Mouse (Mus musculus) adrenal gland, postnatal 14 days (tissue): ENCODE data around the gene Clec2h. TPM values are rescaled to one million over a fixed set of nuclear protein-coding genes. Genes with fewer than 3 reads are reported as not detected.
"Not testable (repeated sequence)": the region's sequence is repeated elsewhere in the genome, so short reads cannot be mapped to it uniquely, and the experiment has no call there.

Experiments
- DNase-seq: peaks from one replicate; pipeline ENCODE4 v3.0.0; 2021; ENCODE audit warnings: mixed read lengths
- long read RNA-seq, 2 experiments: library from polyadenylated mRNA; stranded (forward); transcript quantifications; one replicate each; pipeline ENCODE4 v2.0.0; 2021
- total RNA-seq: library from RNA; stranded (reverse); gene quantifications from 2 replicates; pipeline ENCODE4 v1.2.3, GENCODE M21; 2021

The Clec2h gene
- total RNA-seq: 3.4 and 5.1 TPM in 2 replicates
- long read RNA-seq, experiment 1: 0 reads
- long read RNA-seq, experiment 2, partial matches to known transcripts: 0 of 3 reads
- long read RNA-seq, experiment 2, other reads (novel, unspliced or antisense): 2 of 3 reads

DNA sequence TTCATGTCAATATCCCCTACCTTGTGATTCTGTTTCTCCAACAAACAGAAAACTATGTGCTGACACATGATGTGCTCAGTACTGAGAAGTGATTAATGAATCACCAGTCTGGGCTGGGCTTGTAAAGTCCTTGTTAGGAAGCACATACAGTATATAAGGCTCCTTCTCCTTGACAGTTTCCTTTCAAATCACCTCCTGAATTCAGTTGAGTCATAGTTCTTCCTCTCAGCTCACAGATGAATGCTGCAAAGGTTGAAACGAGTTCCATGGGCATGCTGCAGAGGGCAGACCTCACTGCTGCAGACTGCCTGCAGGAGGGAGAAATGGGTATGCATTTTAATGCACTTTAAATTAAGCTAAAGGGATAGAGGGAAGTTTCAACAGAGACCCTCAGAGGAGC, at the start of gene Clec2h:
Gene Clec2h, plus strand, starts transcription at position 180 of the 400 bp plus-strand sequence.
- peak; percentile 13 for DNase-seq

DNA sequence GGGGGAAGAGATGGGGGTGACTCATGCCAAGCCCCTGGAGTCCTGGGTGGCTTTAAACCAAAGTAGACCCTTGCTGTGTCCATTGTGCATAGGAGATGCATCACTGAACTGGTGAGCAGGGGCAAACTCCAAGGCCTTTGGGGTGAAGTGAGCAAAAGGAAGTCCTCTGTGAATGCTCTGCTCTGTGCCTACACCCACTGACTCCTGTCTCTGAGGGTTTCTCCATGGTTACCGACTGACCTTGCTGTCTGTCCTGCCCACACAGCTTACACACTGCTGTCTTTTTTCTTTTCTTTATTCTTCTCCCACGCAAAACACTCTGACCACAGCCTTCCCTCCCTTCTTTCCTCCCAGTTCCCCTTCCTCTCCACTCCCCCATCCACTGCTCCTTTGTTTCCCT, 39.5 kb upstream of the Clec2h start:
- no peak for DNase-seq

DNA sequence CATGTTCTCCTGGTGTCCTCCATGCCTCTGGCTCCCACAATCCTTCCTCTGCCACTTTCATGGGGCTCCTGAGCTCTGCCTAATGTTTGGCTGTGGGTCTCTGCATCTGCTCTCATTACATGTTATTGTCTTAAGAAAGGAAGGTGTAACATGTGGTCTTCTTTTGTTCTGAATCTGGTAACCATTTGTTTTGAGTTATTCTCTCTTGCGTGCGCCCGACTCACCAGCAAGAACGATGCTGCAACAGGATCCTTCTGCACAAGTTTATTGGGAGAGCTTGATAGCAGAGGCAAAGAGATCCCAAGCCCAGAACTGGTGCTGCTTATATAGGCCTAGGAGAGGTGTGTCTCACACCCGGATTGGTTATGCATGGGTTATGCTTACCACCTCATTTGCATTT, 38.8 kb upstream of the Clec2h start, which contains the start of gene Klrb1a:
Gene Klrb1a, minus strand, starts transcription at position 101 of the 400 bp plus-strand sequence.
- not testable (repeated sequence) for DNase-seq

DNA sequence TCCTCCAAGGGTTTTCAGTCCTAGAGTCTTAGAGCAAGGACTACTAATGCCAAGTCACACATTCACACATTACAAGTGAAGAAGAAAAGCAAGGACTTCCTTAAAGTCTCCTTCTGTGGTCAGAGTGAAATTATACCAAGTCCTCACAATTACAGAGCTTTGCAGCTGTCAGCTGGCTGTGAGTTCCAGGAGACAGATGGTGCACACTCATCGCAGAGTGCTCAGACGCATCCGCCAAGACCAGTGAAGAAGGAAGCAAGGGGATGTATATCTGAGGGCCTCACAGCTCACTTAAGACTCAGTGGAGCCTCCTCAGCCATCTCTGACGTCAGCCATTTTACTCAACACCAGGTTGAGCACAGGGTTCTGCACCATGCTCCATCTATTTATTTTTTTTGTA, 37.8 kb upstream of the Clec2h start:
- DNase-seq: no peak

DNA sequence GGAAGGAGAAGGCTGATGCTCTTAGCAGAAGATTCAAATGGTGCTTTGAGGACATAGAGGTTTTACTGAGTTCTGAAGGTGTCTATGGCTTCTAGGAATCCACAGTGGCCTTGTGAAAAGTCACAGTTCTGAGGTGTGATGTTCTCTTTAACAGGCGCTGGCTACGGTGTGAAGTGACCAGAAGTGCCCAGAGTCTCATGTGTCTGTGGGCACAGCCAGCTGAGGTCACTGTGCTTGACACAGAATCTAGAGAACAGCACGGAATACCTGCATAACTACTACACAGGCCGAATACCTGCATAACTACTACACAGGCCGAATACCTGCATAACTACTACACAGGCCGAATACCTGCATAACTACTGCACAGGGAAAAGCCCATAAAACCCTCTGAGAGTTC, 36.9 kb upstream of the Clec2h start:
- DNase-seq: not testable (repeated sequence)

DNA sequence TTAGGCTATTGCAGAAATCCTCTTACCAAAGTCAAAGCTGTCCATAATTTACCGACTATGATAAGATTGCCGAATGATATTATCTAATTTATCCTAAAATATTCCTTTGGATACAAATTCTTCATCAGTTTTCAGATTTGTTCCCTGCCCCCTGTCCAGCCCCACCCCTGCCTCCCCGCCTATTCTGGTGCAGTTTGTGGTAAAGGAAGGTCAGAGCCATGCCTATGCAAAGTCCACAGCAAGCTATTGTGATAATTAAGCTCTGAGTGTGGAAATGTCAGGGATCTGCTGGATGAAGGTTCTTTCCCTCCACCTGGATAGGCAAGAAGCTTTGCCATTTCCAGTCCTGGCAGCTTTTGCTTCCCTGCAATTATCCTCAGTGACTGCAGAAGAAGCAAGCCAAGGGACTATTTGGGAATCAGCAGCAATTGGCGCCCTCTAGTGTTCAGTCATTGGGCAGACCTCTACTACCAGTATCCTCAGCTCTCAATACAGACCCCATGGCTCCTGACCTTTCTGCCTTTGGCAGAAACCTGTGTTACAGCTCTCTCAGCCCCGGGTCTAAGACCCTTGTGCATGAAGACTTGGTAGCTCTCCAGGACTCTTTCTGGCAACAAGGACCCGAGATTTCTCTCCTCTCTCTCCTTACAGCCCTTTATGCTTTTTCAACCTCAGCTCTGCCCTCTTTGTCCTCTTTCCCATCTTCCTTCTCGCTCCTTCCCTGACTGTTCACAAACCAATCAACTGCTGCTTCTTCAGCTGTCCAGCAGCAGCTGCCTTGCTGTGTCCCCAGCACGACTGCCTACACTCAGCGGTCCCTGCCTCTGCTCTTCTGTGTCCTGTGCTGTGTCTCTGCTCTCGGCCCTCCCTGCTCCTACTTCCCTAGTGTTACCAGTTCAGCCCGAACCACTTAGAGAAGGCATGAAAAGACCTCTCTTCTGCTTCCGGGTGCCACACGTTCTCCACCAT, 32.1 kb upstream of the Clec2h start:
- DNase-seq: peak; percentile 42

DNA sequence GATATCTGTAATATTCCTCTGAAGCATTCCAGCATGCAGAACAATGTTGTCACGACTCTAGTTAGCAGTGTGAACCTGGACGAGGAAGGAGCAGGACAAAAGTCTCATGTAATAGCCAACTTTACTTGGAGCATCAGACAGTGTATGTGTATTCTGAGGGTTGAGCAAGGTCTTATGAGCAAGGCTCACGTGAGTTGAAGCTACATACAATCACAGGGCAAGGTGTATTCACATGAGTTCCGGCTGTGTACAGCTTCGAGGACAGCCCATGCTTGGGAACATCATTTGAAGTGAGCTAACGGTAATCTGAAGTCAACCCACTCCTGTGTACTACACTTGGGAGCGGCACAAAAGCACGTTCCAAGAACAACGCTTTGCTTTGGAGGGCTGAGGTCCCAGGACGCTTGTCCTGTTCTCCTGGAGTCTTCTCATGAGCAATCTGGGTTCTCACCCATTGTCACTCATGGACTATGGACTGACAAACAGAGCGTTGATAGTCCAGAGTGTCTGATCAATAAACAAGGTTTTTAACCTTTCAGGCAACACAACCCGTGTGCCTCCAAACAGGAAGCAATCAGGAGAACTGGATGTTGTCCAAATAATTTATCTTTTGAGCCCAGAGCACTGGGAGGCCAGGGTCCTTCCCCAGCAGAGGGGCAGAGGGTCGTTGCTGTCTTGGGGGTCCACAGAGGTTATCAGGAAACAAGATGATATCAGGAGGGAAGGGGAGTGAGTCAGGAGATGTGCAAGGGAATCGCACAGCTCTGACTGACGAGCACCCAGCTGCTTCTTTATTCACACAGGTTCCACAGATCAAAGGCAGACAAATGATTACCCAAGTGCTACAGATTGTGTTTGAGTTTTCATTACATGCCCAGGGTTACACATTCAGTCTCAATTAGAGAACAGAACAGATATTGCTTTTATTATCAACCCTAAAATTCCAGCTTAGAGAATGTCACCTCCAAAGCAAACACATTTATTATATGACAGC, 31.0 kb upstream of the Clec2h start:
- not testable (repeated sequence) for DNase-seq

DNA sequence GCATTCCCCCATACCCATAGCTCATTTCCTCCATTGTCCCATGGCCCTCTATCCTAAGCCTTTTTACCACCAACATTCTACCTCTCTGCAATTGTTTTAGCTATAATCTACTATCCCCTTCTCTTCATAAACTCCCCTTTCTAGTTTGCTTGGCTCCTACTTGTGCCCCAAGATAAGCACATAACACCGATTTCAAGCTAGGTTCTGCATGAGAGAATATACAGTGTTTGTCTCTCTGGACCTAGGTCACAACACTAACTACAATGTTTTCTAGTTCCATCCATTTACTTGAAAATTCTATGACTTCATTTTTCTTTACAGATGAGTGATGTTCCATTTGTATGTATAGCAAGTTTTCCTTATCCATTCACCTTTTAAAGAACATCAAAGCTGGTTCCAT, 21.5 kb upstream of the Clec2h start:
- no peak for DNase-seq

DNA sequence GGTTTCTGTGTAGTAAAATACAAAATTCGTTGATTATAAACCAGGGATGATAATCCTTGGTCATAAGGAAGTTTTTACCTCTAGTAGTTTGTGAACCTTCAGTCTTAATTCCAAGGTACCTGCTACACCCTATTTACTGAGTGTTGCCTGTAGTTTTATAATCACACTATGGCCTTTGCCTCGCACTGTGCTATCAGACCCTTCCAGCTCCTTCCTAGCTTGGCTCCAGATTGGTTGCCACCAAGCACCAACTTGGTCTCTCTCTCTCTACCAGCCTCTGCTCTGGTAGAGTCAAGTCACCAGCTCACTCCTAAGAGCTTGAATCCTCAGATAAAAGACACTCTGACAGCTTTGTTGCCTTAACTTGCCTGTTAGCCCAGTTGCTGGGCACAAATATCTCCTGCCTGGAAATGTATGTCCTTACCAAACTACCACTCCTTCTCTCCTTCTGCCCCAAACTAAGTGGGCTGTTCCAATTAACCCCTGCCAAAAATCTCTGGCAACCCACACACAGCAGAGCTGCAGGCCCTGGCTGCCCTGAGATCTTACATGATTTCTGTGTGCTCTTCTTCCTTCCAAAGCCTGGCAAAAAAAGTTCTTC, 21.0 kb upstream of the Clec2h start:
- no peak for DNase-seq

DNA sequence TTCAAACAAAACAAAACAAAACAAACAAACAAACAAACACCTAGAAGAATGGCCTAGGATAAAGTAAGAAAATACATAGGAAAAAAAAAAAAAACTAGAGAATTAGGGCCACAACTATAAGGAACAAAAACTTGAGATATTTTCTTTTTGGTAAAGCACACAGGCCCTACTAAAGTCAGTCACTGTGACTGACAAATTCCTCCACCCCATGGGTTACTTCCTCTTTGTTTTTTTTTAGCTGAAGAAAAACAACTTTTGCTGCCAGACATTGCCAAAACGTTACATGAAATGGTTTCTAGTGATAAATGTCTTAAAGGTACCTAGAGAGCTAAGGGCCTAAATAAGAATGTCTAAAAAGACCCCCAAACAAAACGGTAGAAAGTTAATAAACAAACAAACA, 18.2 kb upstream of the Clec2h start:
- no peak for DNase-seq

DNA sequence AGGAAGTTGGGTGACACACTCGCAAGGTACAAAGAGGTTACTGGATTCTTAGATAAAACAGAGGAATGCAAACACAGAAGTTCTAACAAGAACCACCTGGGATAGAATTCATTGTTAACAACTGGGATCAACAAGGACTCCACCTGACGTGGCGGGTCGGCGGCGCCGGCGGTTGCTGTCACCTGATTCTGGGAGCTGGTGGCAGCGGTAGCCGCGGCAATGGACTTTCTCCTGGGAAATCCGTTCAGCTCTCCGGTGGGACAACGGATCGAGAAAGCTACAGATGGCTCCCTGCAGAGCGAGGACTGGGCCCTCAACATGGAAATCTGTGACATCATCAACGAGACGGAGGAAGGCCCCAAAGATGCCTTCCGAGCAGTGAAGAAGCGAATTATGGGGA, 17.5 kb upstream of the Clec2h start:
- not testable (repeated sequence) for DNase-seq

DNA sequence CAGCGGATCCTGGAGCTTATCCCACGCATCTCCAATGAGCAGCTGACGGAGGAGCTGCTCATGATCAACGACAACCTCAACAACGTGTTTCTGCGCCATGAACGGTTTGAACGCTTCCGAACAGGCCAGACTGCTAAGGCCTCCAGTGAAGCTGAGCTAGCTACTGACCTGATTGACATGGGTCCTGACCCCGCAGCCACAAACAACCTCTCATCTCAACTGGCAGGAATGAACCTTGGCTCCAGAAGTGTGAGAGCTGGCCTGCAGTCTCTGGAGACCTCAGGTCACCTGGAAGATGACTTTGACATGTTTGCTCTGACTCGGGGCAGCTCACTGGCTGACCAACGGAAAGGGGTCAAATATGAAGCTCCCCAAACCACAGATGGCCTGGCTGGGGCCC, 16.5 kb upstream of the Clec2h start:
- DNase-seq: not testable (repeated sequence)

DNA sequence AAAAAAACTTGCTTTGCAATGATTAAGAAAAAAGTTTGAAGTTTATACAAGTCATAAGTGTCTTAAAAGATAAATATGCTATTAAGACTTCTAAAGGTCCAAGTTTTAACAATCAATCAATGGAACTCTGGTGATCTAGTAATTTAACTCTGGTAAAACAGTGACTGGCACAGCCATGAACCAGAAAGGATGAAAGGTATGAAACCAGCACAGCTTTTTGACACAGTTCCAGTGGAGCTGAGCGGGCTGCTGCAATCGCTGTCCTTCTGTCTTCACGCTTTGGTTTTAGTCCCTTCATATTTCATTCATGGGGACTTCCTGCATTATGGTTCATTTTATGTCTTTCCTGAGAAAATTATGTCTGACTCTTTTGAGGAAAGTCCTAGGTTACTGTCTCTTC, 12.5 kb upstream of the Clec2h start:
- DNase-seq: no peak

DNA sequence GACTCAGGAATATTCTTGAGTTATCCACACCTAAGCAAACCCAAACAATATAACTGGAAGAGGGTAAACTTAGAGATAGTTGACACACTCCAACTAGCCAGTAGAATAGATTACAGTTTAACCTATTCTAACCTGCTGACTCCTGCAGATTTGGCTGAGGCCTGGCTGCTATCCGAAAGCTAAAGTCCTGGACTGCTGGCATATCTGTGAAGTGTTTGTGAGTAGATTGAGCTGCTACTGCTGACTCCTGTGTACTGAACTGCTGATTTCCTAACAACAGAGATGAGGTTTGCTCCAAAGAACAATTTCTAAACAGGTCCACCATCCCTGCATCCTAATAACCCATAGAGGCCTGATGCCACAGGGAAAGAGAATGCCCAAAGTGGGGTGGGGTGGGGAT, 12.0 kb upstream of the Clec2h start:
- DNase-seq: no peak

DNA sequence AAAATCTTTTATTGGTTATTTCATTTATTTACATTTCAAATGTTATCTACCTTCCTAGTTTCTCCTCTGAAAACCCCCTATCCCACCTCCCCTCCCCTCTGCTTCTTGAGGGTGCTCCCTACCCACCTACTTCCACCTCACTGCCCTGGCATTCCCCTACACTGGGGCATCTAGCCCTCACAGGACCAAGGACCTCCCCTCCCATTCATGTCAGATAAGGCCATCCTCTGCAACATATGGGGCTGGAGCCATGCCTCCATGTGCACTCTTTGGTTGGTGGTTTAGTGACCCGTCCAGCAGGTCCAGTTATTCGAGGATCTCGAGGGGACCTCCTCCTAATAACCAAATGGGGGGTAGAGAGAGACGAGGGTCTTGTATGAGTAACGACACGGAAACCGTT, 11.4 kb upstream of the Clec2h start:
- DNase-seq: not testable (repeated sequence)

DNA sequence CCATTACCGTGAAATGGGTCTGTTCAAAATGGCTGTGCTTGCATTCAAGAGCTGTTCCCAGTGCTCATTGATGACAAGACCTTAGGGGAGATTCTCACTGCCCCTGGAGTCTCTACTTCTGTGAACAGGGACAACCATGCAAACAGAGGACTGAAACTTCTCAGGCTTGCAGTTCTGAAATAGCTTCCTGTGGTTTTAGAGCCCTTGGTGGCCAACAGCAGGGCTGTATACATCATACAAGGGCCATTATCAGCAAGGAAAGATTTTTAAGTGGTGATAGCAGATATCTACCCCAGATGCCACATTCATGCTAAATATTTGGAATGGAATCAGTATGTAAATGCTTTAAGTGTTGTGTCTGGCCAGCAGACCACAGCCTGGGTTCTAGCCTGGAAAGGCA, 9.2 kb upstream of the Clec2h start:
- DNase-seq: no peak

DNA sequence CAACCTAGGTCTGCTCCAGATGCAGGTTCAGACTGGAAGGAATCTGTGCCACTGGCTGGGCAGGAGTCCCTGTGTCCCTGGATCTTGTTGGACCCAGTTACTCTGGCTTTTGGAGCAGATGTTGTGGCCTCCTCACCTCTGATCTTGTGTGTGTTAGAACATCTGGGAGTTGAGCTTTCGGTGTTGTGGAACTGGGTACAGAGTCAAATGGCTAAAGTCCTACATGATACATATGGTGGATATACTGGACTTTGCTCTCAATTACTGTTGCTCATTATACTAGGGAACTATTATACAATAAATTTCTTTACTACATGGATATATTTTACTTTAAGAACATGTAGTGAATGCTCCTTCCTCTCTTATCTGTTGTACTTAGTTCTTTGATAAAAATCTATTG, 936 bp upstream of the Clec2h start:
- DNase-seq: no peak

DNA sequence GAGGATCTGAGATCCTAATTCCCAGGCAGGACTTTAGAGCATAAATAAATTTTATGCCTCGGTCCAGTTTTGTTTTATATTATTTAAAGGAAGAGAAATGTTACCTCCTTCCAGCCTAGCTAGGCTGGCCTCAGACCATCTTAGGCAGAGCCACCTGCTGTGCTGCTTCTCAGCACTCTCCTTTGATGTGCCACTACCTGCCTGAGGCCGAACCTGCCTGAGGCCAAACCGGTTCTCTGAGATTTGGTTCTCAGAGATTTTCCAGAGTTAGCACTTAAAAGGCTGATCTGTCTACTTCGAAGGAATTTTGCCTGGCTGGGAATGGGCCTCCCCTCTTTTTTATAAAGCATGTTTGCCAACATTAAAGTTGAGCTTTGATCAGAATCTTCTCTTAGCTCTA, 7.8 kb downstream of the Clec2h start:
- no peak for DNase-seq

DNA sequence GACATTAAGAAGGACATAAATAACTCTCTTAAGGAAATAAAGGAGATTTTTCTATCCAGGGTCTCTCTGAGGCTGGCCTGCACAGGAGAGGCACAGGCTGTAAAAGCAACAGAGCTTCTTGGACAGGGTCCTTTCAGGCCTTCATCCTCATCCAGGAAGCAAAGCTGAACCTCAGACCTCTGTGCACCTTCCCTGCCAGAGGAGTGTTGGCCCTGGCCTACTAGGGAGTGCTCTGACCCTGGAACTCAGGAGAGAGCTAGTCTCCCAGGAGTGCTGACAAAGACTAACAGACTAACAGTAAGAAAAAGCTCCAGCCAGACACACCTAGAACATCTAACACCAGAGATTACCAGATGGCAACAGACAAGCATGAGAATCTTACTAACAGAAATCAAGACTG, 17.4 kb downstream of the Clec2h start:
- DNase-seq: no peak

DNA sequence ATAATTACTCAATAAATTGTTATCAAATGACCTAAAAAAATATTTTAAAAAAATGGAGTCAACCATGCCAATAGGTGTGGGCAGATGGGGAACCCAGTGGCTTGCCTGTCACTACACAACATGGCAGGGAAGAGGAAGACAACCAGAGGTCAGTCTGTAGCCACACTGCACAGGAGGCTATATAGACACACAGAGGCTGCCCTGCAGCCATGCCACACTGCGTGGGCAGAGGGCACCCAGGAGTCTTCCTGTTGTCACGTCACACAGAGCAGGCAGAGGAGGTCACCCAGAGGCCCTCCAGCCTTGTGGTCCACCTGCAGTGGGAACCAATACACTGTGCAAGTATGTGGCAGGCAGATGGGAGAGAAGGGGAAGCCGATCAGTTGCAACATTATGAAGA, 39.5 kb downstream of the Clec2h start:
- no peak for DNase-seq

DNA sequence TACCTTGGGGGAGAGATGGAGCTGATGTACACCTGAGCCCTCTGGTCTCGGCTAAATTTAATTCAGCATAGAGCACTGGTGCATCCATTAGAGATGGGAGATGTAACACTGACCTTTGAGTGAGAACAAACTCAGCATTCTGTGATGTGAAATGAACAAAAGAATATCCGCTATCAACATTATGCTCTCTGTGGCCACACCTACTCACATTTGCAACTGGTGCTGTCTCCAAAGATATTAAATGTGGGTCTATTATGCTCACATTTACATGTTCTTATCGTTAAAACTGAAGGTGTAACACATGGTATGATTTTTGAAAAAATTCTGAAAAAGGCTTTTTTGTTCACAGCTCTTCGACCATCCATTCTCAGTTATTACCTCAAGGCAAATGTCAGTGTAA, 60.8 kb downstream of the Clec2h start, which contains the start of gene Klrb1:
Gene Klrb1, minus strand, starts transcription at position 101 of the 400 bp plus-strand sequence.
- DNase-seq: no peak
